Mouse (Mus musculus): ENCODE data around the gene Pde6c. TPM values are rescaled to one million over a fixed set of nuclear protein-coding genes. Genes with fewer than 3 reads are reported as not detected.

Gene Pde6c
- total RNA-seq (2023) = not detected

GRCm38 (mm10) chr19:38132481-38132880 lies at the start of gene Pde6c:
TSS of gene Pde6c (plus strand) at chr19:38132781.

GRCm38 (mm10) chr19:38096858-38097758 lies 35.5 kb upstream of the Pde6c start, which contains the start of gene Ffar4:
TSS of gene Ffar4 (plus strand) at chr19:38097071.

GRCm38 (mm10) chr19:38125219-38125610 lies 7.4 kb upstream of the Pde6c start, which contains the start of gene Rbp4:
TSS of gene Rbp4 (minus strand) at chr19:38125281.

DNA sequence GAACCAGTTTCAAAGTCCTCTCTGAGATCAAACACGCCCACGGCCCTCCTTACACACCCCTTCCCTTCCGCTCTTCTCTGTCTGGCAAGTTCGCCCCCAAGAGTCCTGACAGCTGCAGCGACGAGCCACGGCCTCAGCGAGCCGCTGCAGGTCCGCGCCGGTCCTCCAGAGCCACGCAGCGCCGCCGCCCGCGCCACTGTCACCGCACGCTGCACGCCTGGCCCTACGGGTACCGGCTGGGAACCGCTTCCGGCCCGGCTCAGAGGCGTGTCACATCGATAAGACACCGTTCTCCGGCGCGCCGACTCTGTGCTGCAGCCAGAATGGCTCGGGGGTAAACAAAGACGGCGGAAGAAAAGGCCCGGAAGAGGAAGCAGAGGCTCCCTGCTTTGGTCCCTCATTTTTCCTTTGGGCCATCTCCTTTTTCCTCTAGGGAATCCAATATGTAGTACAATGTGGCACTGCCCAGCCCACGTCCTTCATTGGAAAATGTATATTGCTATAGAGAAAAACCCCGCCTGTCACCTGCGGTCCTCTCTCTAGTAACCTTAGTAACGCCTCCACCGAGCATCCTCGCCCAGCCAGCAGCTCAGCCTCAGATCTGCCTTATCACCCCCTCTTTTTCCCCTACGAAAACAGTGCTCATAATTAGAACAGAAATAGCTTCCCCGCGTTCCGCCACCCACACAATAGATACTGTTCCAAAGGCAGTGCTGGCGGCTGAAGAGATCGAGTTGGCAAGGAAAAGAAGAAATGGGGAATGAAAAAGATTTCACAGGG lies 91.5 kb downstream of the Pde6c start, which contains the start of gene Fra10ac1:
TSS of gene Fra10ac1 (minus strand) at position 252 of the 780 bp plus-strand sequence.

Other genes with a start within 250 kb of the Pde6c start
- gene Myof, start 89.2 kb upstream of the Pde6c start, total RNA-seq (2023) = 3.2 TPM
- gene Cep55, start 77.8 kb upstream of the Pde6c start, total RNA-seq (2023) = 0.47 TPM
- not detected for gene Ffar4, start 35.7 kb upstream of the Pde6c start, total RNA-seq (2023)
- gene Rbp4, start 7.5 kb upstream of the Pde6c start, total RNA-seq (2023) = not detected
- gene Fra10ac1, start 91.4 kb downstream of the Pde6c start, total RNA-seq (2023) = 22.1 TPM
- gene Lgi1, start 131.8 kb downstream of the Pde6c start, total RNA-seq (2023) = not detected